Mouse (Mus musculus) NIH3T3 (cell line): Measurements from ENCODE around the gene Rnf157.

Experiments
- DNase-seq: peaks from one replicate; pipeline ENCODE4 v3.0.0-alpha.2; 2012; ENCODE audit warnings: low read depth

The Rnf157 gene

DNA sequence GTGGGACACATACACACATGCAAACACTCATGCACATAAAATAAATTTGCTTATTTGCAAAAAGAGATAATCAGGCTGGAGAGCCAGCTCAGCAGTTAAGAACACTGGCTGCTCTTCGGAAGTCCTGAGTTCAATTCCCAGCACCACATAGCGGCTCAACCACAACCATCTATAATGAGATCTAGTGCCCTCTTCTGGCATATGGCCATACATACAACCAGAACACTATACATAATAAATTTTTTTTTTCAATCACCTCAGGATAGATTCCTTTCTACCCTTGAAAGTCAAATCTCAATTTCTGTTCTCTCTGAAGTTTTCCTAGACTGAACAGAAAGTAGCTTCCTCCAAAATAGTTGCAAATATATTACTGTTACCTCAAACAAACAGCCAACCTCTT, 107.4 kb downstream of the Rnf157 start:
- DNase-seq: no peak

DNA sequence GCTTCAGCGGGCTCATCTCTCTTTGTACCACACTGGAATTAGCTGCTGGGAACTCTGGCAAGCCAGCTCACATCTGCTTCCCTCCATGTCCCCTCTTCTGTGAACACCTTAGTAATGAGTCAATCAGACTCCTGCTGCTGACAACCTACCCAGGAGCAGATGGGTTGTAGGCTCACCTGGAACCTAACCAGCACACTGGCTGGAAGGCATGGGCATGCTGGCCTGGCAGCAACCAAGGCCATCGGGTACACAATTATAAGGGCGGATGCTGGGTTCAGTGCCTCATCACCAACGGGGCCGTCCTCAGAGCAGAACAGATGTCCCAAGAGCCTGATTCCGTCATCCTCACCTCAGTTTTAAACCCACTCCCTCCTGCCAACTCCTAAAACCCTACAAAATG, 114.2 kb downstream of the Rnf157 start:
- DNase-seq: no peak

- no peak for DNase-seq
Measured at GRCm38 (mm10) chr11:116298221-116298620, 114.6 kb downstream of the Rnf157 start.

DNA sequence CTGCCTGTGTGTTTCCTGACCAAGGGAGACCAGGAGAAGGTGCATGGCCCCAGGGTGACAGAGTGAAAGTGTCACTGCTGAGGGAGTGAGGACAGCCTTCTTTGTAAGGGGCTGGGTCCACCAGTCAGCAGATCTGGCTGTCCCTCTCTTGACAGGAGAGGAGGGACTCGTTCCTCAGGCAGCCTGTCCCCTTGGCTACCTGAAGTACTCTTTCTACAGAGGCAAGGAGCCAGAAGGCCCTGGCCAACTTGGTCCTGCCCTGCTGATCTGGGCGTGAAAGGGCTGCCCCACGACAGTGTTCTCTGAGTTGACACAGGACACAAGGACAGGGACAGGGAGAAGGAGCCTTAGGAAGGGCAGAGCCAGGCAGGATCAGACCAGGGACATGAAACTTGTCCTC, 115.8 kb downstream of the Rnf157 start:
- DNase-seq: no peak

GRCm38 (mm10) chr11:116296191-116296734, 116.6 kb downstream of the Rnf157 start:
- no peak for DNase-seq

DNA sequence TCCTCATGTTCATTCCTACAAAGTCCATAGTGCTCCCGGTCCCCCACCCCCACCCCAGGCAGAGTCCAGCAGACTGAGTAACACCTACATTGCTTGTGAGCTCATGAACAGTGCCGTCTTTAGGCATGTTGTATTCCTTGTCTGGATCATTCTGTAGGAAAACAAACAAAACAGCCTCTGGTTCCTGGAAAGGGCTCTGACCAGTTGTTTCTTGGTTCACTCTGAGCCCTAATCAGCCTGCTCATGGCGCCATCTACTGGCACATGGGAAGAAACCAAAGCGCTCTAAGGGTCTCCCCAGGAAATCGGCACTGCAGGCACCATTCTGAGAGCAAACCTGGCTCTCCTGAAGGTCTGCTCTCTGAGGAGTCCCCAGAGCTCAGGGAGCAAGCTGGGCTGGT, 118.5 kb downstream of the Rnf157 start:
- DNase-seq: peak; percentile 87

DNA sequence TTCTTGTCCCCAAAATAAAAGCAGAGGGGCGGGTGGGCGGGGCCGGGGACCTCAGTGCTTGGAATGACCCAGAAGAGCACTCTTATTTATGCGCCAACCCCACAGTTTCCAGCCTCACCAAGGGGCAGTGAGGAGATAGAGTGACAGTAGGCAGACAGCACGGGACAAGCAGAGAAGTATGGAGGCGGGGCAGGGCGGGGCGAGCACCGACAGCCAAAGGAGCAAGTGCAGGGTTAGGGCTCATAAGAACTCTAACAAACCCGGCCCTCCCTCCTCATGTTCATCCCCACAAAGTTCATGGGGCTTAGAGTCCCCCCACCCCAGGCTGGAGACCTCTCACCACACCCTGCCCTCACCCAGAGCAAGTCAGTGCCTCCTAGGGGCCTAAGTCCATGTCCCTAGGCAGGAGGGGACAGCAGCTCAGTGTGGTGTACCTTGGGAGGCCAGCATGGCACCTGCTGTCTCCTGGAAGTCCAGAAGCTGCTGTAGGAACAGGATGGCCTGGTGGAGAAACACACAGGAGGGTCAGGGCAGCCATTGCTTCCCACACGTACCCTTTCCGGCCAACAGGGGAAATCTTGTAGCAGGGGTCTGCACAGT, 119.2 kb downstream of the Rnf157 start:
- DNase-seq: no peak

DNA sequence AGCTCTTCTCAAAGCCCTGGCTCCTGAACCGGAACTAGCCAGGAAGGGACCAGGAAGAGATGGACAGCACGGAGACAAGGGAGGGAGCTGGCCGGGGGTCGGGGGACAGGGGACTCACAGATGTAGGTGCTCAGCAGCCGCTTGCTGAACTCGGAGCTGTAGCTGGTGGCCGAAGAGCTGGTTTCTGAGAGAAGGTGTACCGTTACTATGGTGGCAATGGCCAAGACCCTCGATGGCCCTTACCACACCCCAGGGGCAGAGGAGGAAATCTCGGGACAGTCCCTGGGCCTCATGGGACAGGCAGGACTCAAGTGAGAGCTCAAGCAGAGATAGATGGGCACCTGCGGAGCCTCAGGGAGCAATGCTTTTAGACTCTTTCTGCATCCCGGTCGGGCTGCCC, 120.4 kb downstream of the Rnf157 start:
- DNase-seq: no peak

GRCm38 (mm10) chr11:116290556-116290955, 122.3 kb downstream of the Rnf157 start:
- no peak for DNase-seq

DNA sequence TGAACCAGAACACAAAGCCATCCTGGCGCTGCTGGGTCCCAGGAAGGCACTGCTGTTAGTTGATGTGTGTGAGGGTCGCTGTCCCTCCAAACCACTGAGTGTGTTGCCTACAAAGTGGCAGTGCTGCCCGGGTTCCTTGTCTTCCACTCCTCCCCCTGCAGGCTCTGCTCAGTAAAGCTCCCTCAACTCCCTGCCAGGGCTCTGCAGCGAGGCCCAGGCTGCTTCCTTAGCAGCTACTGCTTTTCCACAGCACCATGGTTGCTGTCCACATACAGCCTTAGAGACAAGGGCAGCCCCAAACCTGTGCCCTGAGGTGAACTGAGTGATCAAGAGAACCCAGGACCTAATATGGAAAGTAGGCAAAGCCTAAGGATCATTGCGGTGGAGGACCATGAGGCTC, 125.5 kb downstream of the Rnf157 start:
- peak; percentile 24 for DNase-seq
